Mouse (Mus musculus) embryo, embryonic 9.5 days (tissue): ENCODE data around the gene Acly.

Experiments
- DNase-seq: peaks from one replicate; pipeline ENCODE4 v3.0.0-alpha.2; 2017; ENCODE audit errors: extremely low spot score

Gene Acly

GRCm38 (mm10) chr11:100441797-100442196, 86.0 kb downstream of the Acly start, which contains the start of the genes Nt5c3b and Klhl10:
Nt5c3b (minus strand) TSS chr11:100441808.
Klhl10 (plus strand) TSS chr11:100441917.
- DNase-seq: no peak

- peak; percentile 80 for DNase-seq
These were observed 86.9 kb downstream of the Acly start for GRCm38 (mm10) chr11:100440691-100441522.

GRCm38 (mm10) chr11:100437901-100438300, 89.9 kb downstream of the Acly start:
- no peak for DNase-seq

- DNase-seq: no peak
These were observed 92.0 kb downstream of the Acly start for GRCm38 (mm10) chr11:100435678-100436246.

- no peak for DNase-seq
These were observed 95.8 kb downstream of the Acly start for GRCm38 (mm10) chr11:100432002-100432401.

GRCm38 (mm10) chr11:100430052-100430451, 97.7 kb downstream of the Acly start:
- DNase-seq: no peak

- DNase-seq: no peak
These were observed 99.1 kb downstream of the Acly start for GRCm38 (mm10) chr11:100428612-100429199.

- DNase-seq: no peak
These were observed 101.0 kb downstream of the Acly start for GRCm38 (mm10) chr11:100426820-100427219.
